Mouse (Mus musculus) gastrocnemius, adult 18-20 months (tissue): ENCODE results near the gene Arhgap4. TPM values are rescaled to one million over a fixed set of nuclear protein-coding genes. Genes with fewer than 3 reads are reported as not detected.
A peak's percentile ranks its signal among the peaks of the same experiment; 100 is the strongest.

ENCODE experiments used
- DNase-seq: peaks from one replicate; pipeline ENCODE4 v3.0.0; 2021; ENCODE audit warnings: low spot score
- long read RNA-seq, 2 experiments: library from polyadenylated mRNA; stranded (forward); transcript quantifications; one replicate each; pipeline ENCODE4 v2.0.0; 2021
- total RNA-seq, 2 experiments: library from RNA; stranded (reverse); gene quantifications; 2 replicates each; pipeline ENCODE4 v1.2.3; 2021

Gene Arhgap4
- total RNA-seq, result under 1 TPM; 0.33 to 0.43 TPM
- long read RNA-seq, experiment 1, partial matches to known transcripts, result 0 of 1 reads
- long read RNA-seq, experiment 1, other reads (novel, unspliced or antisense), result 1 of 1 reads
- long read RNA-seq, experiment 2, result 0 reads

DNA sequence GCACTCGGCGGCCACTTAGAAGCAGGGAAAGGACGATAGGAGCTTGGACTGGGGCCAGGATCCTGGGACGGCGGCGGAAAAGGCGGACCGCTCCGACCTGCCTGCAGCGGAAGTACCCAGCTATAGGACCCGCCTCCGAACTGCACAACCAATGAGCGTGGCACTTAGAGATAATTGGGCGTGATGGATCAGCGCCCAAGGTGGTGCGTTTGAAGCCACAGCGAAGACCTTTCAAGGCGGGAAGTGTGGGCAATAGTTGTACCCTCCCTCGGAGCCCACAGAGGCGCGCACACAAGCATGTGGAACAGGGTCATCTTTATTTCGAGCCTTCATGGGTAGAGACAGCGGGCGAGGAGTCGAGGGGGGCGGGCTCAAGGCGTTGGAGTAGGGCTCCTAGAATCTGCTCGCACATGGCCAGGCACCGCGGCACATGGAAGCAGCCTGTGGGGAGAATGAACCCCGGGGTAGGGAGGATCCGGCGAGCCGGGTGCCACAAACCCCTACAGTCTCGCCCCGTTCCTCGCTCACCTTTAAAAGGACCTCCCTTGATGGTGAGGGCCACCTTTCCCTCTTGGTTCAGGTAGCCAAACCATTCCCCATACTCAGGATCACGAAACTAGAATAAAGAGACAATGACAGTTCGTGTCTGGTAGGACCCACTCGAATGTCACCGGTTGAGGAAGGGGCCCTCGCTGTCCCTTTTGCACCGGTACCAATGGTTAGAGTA lies at the start of gene Arhgap4, which contains the start of gene Naa10:
Gene Arhgap4, minus strand, starts transcription at position 48 of the 727 bp plus-strand sequence.
Gene Naa10, minus strand, starts transcription at position 122 of the 727 bp plus-strand sequence.
- DNase-seq, result peak; percentile 87

DNA sequence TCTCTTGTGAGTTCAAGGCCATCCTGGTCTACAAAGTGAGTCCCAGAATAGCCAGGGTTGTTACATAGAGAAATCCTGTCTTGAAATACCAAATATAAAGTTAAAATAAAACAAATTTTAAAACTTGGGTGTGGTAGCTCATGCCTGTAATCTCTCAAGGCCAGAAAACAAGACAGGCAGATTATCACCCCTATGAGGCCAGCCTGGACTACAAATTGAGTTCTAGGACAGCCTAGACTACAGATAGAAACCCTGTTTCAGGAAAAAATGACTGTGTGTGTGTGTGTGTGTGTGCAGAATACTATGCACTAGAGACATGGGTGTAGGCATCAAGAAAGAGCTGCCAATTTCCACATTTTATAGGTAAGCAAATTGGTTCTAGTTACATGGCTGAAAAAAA lies 49.1 kb upstream of the Arhgap4 start:
- DNase-seq, result no peak

DNA sequence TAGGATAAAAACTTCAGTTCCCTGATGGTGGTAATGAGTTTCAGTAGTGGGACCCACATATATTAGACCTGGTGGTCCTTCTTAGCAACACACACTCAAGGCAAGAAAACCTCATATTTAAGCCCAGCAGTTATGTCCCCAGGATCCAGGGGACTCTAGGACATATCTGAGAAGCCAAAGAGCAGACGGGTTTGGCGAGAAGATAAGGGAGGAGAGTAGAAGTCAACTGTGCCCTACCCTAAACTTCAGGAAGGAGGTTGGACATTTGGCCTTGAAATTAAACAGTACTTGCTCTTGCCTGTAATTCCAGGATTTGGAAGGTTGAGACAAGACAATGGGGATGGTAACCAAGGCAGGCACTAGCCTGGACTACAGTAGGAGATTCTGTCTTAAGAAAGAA lies 48.1 kb upstream of the Arhgap4 start:
- DNase-seq, result no peak

DNA sequence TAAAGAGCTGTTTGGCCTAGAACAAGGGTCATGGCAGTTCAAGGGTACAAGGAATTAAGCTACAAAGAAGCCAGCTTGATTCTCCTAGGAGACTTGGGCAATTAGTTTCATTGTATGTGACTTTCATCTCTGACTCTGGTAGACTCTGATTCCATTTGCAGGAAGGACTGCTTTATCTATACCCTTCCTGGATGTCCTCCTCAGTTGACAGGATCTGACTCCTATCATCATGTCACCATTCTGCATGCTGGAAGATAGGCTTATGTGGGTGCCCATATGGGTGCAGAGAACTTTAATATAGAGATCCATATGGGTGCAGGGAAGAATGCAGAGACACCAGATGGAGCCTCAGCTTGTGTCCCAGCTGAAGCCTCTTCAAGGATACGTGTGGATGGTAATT lies 47.5 kb upstream of the Arhgap4 start:
- DNase-seq, result no peak

DNA sequence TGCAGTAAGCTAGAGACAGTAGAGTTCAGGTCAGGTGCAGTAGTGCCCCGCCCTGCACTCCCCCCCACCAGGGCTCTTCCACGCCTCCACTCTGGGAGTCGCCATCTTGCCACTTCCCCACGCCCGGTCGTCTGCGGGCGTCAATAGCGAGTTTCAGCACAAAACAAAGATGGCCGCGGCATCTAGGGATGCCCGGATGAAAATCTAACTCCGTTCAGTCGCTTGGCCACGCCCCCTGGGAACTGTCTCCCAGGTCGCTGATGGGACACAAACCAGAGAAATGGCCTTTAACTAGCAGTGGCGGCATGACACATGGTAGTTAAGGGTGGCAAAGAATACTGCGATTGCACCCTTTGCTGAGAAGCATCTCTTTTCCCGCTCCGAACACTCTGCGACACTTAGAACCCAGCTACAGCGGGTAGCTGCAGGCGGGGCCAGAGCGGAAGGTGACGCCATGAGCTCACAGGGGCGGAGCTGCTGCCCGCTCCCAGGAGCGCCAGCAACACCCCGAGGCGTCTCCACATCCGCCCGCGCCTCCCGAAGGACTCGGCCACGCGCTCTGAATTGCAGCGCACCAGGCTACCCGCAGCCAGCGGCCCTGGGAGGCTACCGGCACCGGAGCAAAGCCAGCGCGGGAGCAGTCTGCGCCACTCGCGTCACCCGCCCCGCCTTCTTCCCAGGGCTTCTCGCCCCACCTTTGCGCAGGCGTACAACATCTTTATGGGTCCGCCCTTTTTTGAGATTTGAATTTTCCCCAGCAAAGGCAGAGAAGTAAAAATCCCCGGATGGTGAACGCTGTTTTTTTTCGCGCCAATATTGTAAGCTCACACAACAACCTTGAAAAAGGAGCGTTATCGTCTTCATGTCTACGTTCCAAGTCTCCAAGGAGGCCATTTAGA lies 45.8 kb upstream of the Arhgap4 start:
- DNase-seq, result peak; percentile 82

DNA sequence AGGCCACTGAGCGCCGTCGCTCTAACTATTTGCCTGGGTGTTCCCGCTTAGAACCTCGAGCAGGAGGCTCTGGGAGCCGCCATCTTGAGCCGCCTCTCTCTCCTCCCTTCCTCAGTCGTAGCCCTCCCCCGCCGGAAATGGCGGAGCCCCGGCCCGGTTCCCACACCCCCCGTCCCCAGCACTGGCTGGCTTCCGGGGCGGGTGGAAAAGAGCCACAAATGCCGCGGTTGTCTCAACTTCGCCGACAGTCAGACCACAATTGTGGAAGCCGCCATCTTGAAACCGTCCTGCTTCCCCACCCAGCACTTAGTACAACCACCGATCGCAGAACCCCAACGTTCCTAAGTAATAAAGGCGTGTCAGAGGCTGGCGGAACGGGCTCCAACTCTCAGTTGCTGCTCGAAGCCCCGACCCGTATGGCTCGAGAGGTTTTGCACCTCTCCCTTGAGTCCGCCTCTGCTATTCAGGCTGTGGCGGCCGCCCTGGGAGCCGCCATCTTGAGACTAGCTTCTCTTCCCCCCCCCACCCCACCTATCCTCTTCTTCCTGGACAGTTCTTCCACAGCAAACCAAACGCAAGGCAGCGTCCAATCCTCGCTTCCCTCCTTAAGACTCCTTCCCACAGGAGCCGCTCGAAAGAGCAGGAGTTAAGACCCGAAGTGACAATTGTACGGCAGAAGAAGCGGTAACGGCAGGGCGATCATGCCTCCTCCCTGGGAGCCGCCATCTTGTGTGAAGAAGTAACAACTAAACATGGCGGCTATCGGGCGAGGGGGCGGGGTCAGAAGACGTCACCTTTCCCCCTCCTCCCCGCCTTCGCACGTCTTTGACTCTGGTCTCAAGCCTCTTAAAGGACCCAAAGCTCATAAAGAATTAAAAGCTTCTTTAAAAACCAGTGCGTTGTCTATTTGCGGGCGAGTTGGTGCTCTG lies 44.8 kb upstream of the Arhgap4 start, which contains the start of gene Hcfc1:
Gene Hcfc1, minus strand, starts transcription at position 110 of the 929 bp plus-strand sequence.
- DNase-seq, result peak; percentile 93

DNA sequence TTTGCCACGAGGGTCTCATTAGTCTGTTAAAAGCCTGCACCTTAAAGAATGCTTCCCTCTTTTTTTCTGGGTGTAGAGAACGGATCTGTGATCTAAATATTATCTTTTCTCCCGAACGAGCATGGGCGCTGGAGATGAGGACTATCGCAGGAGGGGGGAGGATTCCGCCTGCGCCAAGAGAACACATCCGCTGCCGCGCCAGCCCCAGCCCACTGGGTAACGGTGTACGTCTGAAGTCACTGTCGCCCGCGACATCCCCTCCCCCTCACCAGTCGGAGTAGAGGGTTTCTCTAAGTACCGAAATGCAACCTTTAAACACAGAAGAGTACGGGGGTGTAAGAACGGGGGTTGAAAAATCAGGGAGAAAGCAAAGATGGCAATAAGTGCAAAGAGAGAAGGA lies 43.6 kb upstream of the Arhgap4 start:
- DNase-seq, result no peak

DNA sequence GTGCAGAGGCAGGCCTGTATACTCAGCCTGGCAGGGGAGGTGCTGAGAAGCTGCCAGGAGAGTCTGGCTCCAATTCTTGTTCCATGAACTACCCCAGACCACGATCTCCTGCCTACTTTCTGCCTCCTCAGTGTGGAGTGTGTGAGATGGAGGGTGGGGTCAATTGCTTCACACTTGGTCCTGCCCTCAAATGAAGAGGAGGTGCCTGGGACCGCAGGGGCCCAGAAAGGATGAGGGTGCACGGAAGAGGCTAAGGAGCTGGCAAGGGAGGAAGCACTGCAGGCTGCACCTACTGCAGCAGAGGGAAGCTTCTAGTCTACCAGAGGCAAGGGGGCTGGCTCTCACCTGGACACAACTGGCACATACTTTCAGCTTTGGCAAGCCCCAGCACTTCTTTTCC lies 42.7 kb upstream of the Arhgap4 start:
- no peak for DNase-seq

DNA sequence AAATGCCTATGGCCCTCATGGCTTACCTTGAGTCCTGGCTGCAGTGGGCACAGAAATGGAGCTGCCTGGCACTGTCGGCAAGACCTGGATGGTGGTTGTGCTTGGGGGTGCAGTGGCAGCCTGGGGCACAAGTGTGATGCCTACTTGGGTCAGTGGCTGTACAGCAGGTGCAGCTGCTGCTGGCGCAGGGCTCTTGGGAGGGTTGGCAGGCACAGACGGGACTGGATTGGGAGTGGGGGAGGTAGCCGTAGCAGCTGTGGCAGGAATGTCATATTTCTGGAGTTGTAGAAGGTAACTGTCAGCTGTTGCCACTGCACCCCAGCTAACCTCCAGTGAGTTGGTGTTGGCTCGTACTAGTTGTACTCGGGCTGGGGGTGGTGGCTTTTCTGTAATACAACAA lies 33.3 kb upstream of the Arhgap4 start:
- peak; percentile 30 for DNase-seq

DNA sequence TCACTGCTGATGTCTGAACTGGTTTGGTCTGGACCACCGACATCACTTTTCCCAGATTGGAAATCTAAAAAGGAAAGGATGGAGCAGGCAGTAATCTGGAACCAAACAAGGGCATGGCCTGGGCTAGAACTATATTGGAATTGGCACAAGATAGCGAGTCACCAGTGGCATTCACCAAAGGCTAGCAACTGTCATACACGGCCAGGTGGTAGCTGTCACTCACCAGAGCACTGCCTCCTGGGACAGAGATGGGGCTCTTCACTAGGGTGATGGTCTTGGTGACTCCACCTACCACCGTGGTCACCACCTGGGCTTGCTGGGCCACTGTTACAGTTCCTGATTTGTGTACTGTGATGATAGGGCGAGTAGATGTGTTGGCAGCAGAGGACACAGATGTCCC lies 30.9 kb upstream of the Arhgap4 start:
- no peak for DNase-seq

DNA sequence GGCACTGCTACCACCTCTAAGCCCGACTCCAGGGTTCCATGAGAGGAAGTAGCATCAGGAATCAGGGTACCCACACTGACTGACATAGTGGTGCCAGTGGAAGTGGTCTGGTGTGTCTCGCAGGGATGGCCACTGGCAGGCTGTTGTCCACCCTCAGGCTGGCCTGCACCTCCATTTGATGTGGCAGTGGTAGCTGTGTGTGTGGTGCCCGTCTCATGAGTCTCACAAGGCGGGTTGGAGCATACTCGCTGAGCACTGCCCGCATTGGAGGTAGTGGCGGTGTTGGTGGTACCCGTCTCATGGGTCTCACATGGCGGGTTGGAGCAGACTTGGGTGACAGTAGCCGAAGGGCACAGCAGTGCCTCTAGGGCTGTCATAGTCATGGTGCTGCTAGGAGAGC lies 27.7 kb upstream of the Arhgap4 start:
- DNase-seq, result no peak

DNA sequence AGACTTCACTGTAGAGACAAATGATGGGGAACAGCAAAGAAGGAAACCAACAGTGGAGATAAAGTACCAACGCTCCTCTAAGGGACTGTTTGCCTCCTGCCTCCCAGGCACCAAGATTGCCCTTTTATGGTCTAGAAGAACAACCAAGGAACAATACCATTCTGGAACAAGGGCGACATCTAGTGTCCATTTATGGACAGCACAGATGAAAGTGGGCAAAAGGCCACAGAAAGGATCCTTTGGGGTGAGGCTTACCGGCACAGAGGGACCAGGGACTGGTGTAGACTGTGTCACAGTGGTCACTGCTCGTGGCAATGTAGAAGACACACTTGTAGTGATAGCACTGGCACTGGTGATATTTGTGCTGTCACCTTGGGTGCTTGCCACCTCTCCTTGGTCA lies 27.0 kb upstream of the Arhgap4 start:
- DNase-seq, result peak; percentile 61

DNA sequence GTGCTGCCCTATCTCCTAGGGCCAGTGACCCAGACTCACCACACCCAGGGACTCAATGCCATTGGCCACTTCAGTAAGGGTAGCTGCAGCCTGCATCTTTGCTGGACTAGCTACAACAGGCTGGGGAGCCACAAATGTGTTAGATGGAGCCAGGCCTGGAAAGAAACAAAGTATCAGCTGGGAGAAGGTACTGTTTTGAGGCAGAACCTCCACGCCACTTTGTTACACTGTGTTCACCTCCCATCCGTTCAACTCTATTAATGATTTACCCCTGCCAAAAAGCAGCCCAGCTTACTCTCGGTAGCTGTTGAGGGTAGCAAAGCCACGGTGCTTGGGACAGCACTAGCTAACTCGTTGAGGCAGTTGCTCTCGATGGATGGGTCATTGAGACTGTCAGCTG lies 25.2 kb upstream of the Arhgap4 start:
- no peak for DNase-seq

DNA sequence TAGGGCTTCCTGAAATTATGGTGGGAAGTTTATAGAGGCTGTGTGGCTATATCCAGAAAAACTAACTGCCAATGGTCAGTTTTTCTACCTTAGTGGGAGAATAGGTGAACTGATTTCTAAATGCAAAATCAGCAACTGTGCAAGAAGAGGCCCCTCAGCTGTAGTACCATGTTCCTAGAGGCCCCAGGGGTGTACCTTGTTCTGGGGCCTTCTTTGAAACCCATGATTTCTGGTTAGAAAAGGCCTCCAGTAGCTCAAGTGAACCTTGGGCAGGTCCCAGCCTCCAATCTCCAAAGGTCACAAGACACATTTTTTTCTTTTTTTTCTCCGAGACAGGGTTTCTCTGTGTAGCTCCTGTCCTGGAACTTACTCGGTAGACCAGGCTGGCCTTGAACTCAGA lies 20.6 kb upstream of the Arhgap4 start:
- no peak for DNase-seq

DNA sequence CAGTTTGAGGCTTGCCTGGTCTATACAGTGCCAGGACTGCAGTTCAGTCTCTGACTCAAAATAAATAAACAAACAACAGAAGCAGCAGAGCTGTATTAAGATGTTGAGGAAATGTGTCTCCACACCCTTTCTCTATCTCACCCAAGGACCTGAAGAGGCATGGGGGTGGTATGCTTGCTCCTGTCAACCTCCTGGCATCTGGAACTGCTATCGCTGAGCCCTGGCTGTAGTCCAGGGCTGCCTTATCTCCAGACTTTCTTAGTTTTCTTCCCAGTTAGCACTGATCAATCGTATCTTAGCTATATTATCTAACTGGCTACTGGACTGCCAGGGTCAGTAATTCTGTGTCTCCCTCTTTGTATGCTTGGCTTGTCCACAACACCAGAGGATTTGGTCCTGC lies 20.2 kb upstream of the Arhgap4 start:
- DNase-seq, result no peak

DNA sequence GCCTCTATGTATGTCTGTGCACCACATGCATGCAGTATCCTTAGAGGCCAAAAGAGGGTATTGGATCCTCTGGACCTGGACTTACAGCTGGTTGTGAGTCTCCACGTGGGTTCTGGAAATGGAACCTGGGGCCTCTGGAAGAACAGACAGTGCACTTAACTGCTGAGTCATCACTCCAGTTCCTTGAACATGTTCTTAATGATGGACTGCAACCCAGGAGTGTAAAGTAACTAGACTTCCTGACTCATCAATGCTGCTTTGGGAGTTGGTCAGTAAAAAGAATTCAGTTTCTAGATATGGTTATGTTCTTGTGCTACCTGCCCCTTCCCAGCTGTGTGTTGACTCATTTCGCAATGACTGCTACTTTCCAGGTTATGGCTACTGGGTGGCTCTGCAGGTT lies 10.2 kb upstream of the Arhgap4 start:
- no peak for DNase-seq

DNA sequence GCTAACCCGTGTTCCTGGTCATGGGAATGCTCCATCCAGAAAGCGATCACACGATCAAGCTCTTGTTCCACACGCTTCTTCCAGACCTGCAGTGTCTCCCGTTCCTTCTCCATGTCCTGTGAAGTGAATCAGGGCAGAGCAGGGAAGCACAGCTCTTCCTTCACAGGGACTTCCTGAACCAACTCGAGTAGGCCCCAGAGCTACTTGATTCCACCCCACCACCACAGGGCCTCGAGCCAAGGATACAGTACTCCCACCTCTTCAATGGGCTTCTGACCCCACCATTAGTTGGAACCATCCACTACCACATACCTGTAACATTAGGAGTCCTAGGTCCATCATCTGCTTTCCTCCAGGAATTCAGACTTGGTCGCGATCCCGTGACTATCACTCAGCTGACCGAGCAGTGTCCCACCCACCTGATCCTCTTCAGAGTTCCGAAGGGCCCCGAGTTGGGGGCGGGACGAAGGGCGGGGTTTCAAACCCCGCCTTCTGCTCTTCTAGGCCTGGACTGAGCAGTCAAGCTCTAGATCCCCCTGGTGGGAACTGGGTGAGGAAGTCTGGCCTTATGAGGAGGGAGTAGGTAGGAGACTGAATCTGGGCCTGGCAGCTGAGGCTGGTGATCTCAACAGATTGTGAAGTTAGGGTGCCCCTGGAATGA lies 8.9 kb upstream of the Arhgap4 start, which contains the start of gene Renbp:
Gene Renbp, minus strand, starts transcription at position 449 of the 661 bp plus-strand sequence.
- peak; percentile 51 for DNase-seq

DNA sequence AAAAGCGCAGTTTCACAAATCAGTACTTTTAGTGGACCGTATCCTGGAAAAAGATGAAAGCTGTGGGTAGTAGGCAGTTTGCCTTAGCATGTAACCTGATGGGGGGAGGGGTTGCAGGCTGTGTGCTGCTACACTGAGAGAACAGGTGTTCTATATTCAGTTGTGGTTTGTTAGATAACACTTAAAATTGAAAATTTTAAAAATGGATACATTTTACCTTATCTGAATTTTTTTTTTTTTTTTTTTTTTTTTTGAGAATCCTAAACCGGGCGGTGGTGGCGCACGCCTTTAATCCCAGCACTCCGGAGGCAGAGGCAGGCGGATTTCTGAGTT lies 846 bp upstream of the Arhgap4 start:
- DNase-seq, result no peak

DNA sequence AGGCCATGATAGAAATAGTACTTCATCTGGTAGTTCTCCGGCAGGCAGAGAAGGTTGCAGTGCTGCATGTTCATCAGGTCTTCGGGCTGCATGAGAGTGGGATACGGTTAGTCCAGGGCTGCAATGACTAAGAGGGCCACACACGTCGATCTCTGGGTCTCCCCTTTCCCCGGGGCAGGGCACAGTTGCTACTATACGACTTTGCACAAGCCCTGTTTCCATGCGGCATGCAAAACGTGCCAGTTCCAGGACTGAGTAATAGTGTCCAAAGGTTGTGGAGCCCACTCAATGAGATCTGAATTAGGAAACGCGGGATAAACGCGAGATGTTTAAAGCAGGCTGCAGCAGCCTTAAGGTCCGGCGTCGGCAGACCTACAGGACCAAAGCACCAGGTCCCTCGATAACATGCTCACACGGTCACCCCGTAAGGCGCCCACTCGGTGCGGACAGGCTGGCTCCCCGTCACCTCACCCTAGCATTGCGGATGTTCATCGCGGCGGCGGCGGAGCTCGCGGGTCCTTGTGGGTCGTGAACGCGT lies 316 bp downstream of the Arhgap4 start:
- DNase-seq, result no peak

DNA sequence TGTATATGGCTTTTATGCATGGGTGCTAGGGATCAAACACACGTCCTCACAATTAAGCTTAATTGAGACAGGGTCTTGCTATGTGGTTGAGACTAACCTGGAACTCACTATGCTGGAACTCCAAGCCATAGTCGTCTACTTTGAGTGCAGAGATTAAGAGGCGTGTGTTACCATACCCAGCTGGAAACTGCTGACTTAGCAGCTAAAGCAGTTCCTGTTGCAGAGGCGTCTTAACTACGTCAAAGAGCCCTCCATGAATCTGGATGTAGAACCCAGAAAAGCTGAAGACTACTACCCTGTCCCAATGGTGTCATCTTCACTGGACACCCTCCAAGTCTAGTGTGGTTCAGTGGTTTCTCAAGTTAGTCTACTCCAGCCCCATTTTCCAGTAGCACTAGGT lies 3.0 kb downstream of the Arhgap4 start:
- DNase-seq, result no peak
